Mouse (Mus musculus) duodenum, adult 2 months (tissue): ENCODE results near the gene Adm. TPM values are rescaled to one million over a fixed set of nuclear protein-coding genes. Genes with fewer than 3 reads are reported as not detected.

Source experiments
- polyA plus RNA-seq: library from polyadenylated mRNA; depleted of rRNA; stranded (reverse); fragments of >200 nt; gene quantifications from 2 replicates; pipeline ENCODE4 v1.2.3, GENCODE M21; 2012; ENCODE audit warnings: low replicate concordance; rRNA removed

Adm gene
- polyA plus RNA-seq: 2.9 TPM in 2 replicates

GRCm38 (mm10) chr7:110627486-110628272 is at the start of gene Adm:
Gene Adm, plus strand, starts transcription at chr7:110627661.

DNA sequence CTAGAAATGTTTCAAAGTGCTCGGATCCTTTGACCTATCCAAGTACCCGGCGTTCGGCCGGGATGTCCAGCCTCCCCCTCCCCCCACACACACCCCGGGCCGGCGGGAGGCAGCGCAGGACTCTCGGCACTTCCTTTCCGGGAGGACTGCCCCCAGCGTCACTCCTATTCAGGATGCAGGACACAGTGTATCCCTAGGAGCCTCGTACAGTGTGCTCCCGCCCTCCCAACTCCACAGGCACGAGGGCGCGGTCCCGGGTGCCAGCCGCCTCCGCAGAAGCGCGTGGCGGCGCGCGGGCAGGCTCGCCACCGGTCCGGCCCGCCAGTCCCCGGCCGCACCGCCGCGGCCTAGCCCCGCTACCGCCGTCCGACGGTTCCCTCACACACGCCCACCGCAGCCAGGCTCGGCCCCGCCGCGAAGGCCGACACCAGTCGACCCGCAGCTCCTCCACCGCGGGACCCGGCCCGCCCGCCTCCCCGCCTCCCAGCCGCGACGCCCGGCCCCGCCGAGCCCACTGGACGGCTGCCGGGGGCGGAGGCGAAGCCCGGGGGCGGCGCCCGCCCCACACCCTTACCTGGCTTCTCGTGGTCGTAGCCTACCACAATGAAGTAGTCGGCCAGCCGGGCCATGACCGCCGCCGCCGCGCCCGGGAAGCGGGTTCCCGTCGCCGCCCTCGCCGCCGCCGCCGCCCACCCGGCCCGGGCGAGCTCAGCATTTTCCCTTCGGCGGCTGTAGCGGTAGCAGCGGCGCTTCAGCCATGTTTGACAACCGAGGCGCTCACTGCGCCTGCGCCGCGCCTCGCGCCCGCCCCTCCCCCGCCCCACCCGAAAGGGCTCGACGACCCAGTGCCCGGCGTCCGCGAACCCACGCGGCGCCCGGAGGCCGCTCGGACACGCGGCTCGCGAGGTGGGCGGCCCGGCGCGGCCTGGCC is 13.1 kb upstream of the Adm start, which contains the start of gene Sbf2:
Gene Sbf2 (minus strand): TSS at position 790 of the 931 bp plus-strand sequence.

Other genes starting within 250 kb of the Adm start
- 5.8 and 7.7 TPM in 2 replicates for gene Sbf2, start 12.7 kb upstream of the Adm start, polyA plus RNA-seq
- gene Ampd3, start 140.5 kb downstream of the Adm start, polyA plus RNA-seq: 4.4 and 7.8 TPM in 2 replicates
- 7.7 and 8.3 TPM in 2 replicates for gene Rnf141, start 216.8 kb downstream of the Adm start, polyA plus RNA-seq
- gene Lyve1, start 235.6 kb downstream of the Adm start, polyA plus RNA-seq: 2.6 and 6.2 TPM in 2 replicates